Mouse (Mus musculus) thymus, postnatal 25 days (tissue): ENCODE results near the gene Spint2.

ENCODE experiments used
- DNase-seq: peaks from one replicate; pipeline ENCODE4 v3.0.0; 2022

Gene Spint2

DNA sequence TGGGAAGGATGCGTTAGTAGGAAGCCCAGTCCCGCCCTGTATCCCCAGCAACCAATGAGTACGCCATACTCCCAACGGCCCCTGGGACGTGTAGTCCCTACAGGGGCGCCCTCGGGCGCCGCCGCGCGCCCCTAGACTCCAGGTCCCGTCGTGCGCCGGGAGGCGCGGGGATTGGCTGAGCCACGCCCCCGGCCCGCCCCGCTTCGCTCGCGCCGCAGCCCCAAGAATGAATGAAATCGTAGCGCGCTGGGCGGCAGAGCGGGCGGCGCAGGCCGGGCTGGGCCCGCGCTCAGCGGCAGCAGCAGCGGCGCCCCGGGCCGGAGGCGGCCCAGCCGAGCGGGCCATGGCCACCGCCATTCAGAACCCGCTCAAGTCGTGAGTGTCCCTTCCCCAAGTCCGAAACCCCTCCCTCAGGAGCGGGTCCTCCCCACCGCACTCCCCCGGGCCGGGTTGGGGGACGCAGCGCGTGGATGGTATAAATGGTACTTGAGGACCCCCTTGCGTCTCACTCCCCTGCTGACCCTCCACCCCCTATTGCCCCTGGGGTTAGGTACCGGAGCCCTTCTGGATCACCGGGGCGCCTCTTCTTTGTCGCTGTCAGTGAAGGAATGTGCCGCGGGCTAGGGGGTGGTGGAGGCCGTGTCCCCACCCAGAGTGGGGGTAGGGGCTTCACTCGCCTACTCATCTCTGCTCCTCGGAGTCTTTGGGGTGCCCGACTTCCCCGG lies 22.2 kb upstream of the Spint2 start, which contains the start of gene Dpf1:
TSS of gene Dpf1 (plus strand) at position 214 of the 725 bp plus-strand sequence.
- DNase-seq, result peak; percentile 81

DNA sequence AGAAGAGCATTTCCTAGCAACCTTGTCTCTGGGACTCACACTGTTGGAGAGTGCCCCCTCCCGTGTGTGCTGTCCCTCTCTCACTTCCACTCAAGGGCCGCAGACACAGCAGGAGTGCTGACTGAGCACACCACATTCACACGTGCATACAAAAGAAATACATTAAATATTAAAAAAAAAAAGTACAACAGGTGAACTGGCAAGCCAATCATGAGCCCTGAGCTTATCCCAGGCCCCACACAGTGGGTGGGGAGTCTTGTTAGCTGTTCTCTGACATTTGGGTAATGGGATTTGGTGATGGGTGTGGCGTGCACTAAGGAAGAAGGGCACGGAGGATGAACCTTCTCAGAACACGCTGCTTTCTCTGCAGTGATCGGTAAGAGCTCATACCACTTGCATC lies 20.9 kb upstream of the Spint2 start:
- DNase-seq, result no peak

DNA sequence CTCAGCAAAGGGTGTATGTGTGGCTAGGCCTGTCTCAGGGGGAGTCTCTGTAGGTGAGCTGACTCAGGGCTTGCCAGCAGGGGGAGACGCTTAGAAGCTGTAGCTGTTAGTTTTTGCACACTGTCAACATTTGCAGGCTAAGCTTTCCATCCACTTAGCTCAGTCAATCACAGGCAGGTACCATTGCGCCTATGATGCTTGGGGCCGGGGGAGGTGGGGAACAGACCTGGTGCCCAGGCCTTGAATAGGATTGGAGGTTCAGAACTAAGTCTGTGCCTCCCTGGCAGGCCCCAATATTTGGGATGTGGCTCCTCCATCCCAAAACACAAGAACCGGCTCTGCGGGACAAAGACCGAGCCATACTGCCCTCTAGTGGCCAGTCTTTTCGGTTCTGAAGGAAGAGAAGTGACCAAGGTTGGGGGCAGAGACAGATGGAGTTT lies 19.4 kb upstream of the Spint2 start:
- DNase-seq, result peak; percentile 72

DNA sequence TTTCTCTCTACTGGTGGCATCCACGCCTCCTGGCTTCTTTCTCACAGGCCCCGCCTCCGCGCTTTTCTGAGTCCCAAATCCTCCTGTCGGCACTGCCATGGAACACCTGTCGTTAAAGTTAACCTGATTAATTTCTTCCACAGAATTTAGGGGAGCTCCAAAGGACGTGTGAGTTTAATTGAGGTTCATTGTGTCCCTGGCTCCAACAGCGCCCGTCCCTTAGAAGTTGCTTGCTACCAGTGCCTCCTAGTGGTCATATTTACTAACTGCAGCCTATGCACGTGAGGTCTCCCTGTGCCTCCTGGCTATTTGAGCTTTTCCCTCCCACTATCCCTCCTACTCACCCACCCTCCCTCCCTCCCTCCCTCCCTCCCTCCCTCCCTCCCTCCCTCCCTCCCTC lies 15.3 kb upstream of the Spint2 start:
- peak; percentile 73 for DNase-seq

DNA sequence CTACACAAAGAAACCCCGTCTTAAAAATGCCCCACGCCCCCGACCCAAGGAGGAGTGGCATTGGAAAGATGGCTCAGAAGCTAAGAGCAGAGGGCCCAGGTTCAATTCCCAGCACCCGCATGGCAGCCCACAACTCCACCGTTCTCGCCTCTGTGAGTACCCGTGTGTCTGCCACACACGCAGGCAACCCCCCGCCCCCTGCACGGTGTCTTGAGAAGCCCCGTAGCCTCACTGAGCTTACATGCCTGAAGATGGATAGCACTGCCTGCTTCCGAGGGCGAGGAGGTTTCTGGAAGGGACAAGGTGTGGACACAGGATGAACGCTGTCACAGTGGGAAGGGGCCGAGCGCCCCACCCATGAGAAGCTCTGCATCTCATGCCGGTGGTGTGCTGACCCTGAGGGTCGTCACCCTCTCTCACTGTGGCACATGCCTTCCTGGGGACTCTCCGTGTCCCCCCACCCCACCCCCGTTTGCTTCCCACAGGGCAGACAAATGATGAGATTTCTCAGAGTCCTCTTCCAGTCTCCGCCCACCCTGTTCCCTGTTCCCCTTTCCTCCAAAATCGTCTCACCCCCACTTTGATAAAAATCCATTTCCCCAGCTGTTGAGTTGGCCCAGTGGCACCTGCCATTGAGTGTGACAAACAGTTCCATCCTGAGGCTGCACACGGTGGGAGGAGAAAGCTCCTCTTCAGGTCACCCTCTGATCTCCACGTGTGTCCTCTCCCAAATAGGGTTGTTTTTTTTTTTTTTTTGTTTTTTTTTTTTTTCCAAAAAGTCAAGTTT lies 14.3 kb upstream of the Spint2 start:
- no peak for DNase-seq

DNA sequence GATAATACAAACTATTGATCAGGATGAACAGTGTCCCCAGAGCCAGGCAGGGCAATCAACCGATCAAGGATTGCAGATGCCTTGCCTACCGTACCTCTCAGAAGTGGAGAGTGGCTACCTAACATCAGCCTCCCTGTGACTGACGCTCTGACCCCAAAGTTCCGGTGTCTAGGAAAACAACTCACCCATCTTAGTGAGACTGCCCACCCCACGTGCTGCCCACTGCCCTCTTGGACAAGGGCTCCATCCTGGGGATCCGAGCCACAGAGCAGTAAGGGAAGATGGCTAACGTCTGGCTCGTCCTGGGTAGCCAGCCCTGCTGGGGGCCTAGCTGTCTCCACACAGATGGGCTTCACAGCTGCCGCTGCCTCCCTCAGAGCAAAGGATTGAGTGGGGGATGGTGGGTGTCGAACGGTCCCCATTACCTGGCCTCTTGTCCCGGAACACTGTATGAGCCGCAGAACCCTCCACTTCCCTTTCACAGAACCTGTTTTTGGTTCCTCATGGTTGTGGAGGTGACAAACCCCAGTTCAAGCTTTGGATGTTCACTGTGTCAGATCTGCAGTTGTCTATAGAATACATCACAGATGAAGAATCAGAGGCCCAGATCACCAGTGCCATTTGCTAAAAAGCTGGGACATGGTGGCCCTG lies 12.5 kb upstream of the Spint2 start:
- no peak for DNase-seq

DNA sequence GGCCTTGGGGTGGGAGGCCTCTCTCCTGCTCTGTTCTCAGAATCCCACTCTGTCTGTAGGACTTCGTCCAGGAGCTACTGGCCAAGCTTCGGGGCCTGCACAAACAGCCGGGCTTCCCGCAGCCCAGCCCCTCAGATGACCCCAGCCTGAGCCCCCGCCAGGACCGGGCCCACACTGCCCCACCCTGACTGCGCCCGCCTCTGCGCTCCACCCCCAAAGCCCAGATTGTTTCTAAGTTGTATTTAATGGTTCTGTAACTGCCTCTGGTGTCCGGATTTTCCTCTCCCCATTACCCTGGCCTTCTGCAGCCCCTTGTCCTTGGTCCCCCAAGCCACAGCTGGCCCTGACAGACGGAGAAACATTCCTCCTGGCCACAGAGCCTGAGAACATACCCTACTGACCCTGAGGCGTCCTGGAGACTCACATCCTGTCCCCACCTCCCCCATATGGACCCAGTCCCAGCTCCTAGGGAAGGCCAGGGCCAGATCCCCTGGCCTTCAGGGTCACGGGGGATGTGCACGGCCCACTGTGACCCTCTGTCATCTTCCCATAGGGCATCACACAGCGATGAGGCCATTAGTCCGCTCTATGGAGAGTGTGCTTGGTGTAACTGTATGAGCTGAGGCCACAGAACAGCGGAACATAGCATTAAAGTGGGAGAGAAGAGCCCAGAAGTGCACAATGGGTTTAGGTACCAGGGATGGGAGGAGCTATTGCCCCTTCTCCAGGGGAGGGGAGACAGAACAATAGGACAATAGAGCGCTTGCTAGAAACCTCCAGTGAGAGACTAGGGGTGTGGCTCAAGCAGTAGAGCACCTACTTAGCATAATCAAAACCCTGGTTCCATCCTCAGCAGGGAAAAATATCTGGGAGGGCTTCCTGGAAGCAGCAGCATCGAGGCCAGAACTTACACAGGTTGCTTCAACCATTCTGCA lies 11.7 kb upstream of the Spint2 start:
- no peak for DNase-seq

DNA sequence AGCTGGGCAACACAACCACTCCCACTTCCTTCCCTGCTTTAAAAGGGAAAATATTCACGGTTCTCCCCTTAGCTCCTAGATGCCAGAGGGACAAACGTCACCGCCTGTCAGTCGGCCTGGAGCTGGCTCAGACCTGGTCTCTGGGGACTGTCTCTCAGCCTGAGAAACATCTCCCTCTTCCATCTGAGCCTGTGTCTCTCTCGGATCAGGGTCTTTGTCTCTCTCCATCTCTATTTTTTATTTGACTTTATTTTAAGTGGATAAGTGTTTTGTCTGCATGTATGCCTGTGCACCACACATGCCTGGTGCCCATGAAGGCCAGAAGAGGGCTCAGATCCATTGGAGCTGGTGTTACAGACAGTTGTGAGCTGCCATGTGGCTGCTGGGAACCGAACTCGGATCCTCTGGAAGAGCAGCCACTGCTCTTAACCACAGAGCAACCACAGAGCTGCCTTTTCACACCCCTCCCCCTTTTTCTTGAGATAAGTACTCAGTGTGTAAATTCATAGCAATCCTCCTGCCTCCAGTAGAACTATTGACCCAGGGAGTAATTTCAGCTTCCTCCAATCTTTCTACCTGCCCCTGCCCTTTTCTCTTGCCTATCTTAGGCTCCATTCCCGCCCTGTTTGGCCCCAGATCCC lies 10.9 kb upstream of the Spint2 start:
- DNase-seq, result no peak

DNA sequence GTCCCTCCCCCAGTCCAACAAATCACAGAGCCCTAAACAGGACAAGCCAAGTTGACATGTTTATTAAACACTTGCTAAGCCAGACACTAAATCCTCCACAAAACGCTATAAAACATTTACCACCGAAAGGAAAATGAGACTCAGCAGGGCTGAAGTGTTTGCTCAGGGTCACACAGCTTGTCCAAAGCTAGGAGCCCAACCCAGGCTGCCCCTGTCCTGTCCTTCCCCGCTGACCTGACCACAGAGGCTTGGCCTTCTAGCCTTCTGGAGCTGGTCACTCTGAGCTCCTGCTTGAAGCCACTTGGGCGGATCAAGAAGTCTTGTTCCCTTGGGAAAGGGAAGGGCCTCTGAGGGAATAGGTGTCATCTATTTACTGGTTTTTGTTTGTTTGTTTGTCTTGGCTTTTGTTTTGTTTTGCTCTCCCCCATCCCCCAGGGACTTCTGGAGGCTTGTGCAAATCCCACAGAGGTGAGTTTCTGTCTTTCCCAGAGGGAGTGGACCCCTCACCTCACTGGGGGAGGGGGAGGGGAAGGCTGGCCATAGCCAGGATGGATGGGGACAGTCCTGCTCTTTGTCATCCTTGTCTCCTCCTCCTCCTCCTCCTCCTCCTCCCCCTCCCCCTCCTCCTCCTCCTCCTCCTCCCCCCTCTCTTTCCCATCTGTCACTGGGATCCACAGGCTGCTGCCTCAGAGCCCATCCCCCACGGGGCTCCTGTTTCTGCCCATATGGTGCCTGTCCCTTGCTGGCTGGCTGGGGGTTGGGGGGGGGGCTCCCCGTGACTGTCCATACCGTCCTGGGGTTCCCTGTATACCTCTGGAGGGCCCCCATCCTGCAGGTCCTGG lies 10.1 kb upstream of the Spint2 start:
- DNase-seq, result no peak

DNA sequence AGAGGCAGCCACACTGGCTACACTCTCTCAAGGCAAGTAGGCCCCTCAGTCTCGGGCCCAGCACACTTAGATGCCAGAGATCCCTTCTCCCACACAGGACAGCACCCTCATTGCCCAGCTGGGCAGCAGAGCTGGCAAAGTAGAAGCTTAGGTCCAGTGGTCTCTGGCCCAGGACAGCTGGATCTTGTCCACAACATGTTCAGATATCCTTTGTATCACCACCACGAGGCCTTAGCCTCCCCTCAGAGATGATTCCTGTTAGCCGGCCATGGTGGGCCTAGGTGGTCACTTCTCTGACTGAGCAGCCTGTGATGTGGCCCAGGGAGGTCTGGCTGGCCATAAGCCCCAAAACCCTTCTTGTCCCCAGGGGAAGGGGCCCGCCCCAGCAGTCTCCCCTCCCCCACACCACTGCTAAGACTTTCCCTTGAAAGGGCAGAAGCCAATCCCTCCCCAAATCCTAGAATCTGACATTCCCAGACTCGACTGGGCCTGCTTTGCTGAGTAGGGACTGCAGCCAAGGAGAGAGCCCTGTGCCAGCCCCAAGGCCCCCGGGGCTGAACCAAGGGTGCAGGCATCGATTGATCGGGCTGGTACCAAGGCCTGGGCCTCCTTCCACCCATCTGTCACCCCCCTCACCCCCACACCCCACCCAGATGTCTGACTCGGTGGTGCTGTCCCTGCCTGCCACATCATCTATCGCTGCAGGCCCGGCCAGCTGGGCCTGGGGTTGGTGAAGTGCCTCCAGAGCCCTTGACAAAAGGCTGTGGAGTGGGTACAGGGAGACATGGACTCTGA lies 9.2 kb upstream of the Spint2 start:
- DNase-seq, result no peak

DNA sequence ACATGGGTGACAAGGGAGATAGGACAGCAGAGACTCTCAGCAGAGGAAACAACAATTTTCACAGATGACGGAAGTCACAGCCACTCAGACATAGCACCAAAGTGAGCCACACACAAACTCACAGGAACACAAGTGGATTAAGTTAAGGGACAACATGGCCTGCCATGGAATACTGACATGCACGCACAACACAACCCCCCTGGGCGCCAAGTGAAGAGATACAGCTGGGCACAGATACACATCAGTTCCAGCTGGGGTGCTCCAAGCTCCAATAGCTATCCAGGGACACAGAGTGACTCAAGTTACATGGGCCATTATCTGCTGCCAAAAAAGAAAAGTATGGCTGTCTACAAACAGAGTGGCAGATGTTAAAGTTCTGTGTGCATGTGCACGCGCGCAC lies 8.1 kb upstream of the Spint2 start:
- DNase-seq, result no peak

DNA sequence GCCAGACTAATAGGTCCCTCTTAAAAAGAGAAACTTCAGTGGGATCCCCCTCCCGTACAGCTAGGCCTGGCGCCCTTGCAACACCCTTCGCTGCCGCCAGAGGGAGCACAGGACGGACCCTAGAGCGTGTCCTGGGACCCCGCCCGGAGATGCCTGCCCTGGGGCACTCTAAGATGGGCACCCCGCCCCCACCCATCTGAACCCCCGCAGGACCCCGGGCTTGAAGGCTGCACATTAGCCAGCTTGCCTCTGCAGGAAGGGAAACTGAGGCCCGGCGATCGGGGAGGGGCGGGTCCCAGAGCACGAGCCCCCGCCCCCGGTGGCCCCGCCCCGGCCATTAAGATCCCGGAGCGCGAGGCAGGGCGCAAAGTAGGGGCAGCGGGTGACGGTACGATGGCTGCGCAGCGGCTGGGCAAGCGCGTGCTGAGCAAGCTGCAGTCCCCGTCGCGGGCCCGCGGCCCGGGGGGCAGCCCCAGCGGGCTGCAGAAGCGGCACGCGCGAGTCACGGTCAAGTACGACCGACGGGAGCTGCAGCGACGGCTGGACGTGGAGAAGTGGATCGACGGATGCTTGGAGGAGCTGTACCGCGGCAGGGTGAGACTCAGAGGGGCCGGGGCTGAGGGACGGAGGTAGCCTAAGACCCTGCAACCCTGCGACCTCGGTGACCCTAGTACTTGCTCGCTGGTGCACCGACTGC lies 7.4 kb upstream of the Spint2 start, which contains the start of gene Ppp1r14a:
TSS of gene Ppp1r14a (plus strand) at position 367 of the 697 bp plus-strand sequence.
- peak; percentile 86 for DNase-seq

DNA sequence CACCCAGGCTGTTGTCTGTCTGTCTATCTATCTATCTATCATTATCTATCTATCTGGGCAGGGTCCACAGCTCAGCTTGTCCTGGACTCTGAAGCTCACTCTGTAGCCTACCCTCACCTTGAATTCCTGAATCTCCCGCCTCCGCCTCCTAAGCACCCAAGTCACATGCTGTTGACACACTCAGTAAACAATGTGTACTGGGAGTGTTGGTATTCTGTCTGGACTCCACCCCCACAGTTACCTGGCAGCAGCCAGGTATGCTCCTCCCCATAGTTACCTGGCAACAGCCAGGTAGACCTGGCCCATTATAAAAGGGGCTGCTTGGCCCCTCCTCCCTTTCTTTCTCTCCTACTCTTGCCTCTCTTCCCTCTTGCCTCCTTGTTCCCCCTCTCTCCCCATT lies 6.4 kb upstream of the Spint2 start:
- no peak for DNase-seq

DNA sequence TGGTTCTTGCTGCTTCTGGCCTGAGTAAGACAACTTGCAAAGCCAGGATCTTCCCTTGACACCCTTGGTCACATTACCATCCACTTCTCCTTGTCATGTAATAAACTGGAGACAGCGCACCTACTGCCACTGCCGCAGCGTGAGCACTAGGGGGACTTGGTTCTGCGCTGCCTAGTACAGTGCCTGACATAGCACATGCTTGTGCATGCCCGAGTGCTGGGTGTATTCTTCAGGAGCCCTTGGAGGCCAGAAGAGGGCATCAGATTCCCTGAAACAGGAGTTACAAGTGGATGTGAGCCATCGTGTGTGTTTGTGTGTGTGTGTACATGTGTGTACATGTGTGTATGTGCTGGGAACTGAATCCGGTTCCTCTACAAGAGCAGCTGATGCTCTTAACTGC lies 5.8 kb upstream of the Spint2 start:
- no peak for DNase-seq

DNA sequence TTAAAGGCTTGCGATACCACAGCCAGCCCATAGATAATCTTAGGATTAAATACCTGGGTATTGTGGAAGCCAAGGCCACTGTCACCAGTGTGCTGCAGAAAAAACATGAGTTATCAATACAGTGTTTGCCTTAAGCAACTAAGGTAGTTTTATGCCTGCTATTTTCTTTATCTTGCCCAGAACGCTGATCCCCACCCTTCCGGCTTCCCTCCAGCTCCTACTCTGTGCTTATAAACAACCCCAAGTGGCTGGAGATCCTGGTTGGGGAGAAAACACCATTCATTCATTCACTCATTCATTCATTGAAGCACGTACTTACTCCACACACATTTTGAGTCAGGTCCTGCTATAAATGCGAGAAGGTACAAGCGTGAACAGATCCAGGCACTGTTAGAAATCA lies 2.8 kb upstream of the Spint2 start:
- DNase-seq, result no peak

DNA sequence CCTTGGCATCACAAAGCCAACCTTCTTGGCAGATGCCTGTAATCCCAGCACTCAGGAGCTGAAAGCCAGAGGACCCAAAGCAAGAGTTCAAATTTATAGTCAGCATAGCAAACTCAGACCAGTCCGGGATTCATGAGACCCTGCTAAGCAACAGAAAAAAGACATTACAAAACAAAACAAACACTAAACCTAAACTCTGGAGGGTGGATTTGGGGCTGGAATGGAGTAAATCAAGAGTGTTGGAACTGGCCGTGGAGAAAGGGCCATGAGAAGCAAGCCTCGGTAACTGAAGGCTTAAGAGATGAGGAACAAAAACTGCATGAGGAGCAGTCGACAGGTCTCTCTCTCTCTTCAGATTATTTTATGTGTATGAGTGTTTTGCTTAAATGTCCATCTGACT lies 2.2 kb upstream of the Spint2 start:
- DNase-seq, result no peak

DNA sequence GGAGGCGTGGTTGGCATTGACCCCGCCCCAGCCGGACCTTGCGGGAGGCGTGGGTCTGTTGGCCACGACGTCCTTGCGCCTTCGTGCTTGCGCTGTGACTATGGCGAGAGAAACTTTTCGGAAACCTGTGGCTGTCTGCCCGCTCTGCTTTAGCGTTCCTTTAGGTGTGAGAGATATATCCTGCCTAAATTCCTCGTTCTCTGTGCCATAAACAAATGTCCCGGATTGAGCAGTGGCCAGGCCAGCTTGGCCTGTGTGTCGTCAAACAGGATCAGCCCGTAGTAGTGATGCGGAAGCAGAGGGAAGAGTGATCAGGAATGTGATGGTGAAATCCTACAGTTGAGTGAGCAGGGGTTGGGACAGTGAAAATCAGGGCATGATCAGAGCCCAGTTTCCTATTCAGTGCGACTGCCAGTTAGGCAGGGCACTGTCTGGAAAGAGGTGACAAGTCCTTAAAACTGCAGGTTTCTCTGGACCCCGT lies 402 bp upstream of the Spint2 start:
- no peak for DNase-seq

DNA sequence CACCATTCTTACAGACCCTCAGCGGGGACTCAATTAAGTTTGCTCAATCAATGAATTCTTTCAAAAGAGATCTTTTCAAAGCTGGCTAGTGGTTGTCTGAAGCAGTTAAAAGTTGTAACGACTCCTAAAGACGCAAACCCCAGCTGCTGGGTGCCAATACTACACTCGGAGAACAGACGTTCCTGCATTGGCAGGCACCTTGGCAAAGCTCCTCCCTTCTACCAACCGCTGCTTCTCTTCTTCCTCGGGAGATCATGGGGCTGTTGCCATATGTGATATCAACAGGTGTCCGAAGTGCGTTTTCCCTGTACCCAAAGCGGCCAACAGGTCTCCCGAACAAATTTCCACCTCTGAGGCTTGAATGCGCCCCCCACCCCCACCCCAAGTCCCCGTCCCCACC lies 911 bp downstream of the Spint2 start:
- peak; percentile 64 for DNase-seq

DNA sequence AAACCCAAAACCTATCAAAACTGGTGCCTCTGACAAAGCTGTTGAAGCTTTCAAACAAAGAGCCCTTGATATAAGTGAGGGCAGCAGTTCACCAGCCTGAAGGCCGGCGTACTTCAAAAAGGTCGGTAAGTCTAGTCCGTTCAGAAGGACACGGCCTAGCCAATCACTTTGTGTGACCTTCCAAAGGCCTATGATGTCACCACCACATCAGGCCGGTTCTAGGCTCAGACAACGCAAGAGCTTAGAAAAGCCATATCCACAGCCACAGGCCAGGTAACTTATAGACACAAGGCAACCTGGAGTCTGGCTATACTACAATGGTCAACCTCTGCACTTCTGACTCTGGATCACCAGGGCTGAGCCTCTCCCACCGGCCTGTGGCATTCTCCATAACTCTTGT lies 1.8 kb downstream of the Spint2 start:
- DNase-seq, result peak; percentile 25
